Mouse (Mus musculus): ENCODE data around the gene Tmem163.

Gene Tmem163

GRCm38 (mm10) chr1:127642976-127643769, 36.2 kb downstream of the Tmem163 start:
- DNase-seq = peak; percentile 19

GRCm38 (mm10) chr1:127637917-127638316, 41.4 kb downstream of the Tmem163 start:
- DNase-seq = no peak

- DNase-seq = no peak
Observed at GRCm38 (mm10) chr1:127627151-127627550, 52.2 kb downstream of the Tmem163 start.

GRCm38 (mm10) chr1:127625577-127626362, 53.6 kb downstream of the Tmem163 start:
- no peak for DNase-seq

- DNase-seq = no peak
Observed at GRCm38 (mm10) chr1:127622349-127622748, 57.0 kb downstream of the Tmem163 start.

- DNase-seq = no peak
Observed at GRCm38 (mm10) chr1:127619036-127619435, 60.3 kb downstream of the Tmem163 start.

- DNase-seq = no peak
Observed at GRCm38 (mm10) chr1:127610378-127610777, 69.0 kb downstream of the Tmem163 start.

GRCm38 (mm10) chr1:127609814-127610213, 69.5 kb downstream of the Tmem163 start:
- DNase-seq = no peak

- no peak for DNase-seq
Observed at GRCm38 (mm10) chr1:127608326-127608725, 71.0 kb downstream of the Tmem163 start.

- DNase-seq = no peak
Observed at GRCm38 (mm10) chr1:127603697-127604631, 75.4 kb downstream of the Tmem163 start.

- no peak for DNase-seq
Observed at GRCm38 (mm10) chr1:127596143-127596542, 83.2 kb downstream of the Tmem163 start.

GRCm38 (mm10) chr1:127595735-127596134, 83.6 kb downstream of the Tmem163 start:
- DNase-seq = no peak

- no peak for DNase-seq
Observed at GRCm38 (mm10) chr1:127589542-127589941, 89.8 kb downstream of the Tmem163 start.

- no peak for DNase-seq
Observed at GRCm38 (mm10) chr1:127587071-127587470, 92.3 kb downstream of the Tmem163 start.

- DNase-seq = no peak
Observed at GRCm38 (mm10) chr1:127586156-127586555, 93.2 kb downstream of the Tmem163 start.

GRCm38 (mm10) chr1:127577981-127578380, 101.4 kb downstream of the Tmem163 start:
- no peak for DNase-seq

GRCm38 (mm10) chr1:127577083-127577482, 102.3 kb downstream of the Tmem163 start:
- DNase-seq = no peak

GRCm38 (mm10) chr1:127576563-127576962, 102.8 kb downstream of the Tmem163 start:
- no peak for DNase-seq

- no peak for DNase-seq
Observed at GRCm38 (mm10) chr1:127576143-127576542, 103.2 kb downstream of the Tmem163 start.

GRCm38 (mm10) chr1:127575692-127576091, 103.7 kb downstream of the Tmem163 start:
- no peak for DNase-seq

- no peak for DNase-seq
Observed at GRCm38 (mm10) chr1:127573186-127573585, 106.2 kb downstream of the Tmem163 start.

- no peak for DNase-seq
Observed at GRCm38 (mm10) chr1:127568641-127569040, 110.7 kb downstream of the Tmem163 start.

GRCm38 (mm10) chr1:127556486-127556845, 122.9 kb downstream of the Tmem163 start:
- DNase-seq = no peak

Measured in layer of hippocampus, adult 9-11 months (tissue).